Mouse (Mus musculus) large intestine, adult 2 months (tissue): ENCODE data around the gene Glra2. TPM values are rescaled to one million over a fixed set of nuclear protein-coding genes. Genes with fewer than 3 reads are reported as not detected.
"Not testable (repeated sequence)": the region's sequence is repeated elsewhere in the genome, so short reads cannot be mapped to it uniquely, and the experiment has no call there.

ENCODE experiments used
- DNase-seq: peaks from one replicate; pipeline ENCODE4 v3.0.0-alpha.2; 2012; ENCODE audit warnings: low read depth, low spot score
- WGBS: fragments of 180-500 bp; shearing (Covaris S2); methylation state at CpG from one replicate; pipeline ENCODE4 v1.1.7; 2018; 5-methylcytosine and 5-hydroxymethylcytosine counted together
- polyA plus RNA-seq: library from polyadenylated mRNA; depleted of rRNA; stranded (reverse); fragments of >200 nt; gene quantifications from 2 replicates; pipeline ENCODE4 v1.2.3, GENCODE M21; 2012; rRNA removed

Gene Glra2
- not detected in 2 replicates for polyA plus RNA-seq

DNA sequence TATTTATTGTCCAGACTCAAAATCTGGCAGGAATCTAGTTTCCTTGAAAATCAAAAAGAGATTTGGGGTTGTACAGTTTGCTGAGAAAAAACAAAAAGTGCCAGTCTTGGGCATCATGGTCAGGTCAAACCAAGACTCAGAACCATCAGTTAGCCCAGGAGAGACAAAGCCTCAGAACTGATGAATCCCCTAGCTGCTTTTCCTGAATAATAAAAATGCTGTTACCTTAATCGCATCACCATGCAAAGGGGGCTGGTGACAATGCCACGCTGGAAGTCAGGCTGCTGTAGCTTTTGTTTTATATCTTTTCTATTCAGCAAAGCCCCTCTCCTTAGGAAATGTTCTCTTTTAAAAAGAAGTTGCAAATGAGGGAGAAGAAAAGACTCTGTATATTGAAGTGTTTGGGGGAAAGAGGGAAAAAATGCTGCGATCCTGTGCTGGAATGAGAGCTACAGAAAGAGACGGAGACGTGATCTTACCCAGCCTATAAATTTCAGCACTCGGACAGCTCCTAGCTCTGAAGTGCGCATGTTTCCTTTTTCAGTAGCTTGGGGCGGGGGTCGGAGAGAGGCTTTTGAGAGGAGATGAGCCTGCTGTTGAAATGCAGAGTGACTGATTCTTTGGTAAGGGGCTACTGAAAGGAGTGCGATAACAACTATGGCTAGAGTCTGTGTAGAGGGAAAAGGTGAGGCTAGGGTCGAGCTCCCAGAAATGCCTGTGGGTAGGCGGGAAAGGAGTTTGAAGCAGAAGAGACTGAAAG is at the start of gene Glra2:
Gene Glra2 (minus strand): TSS at position 455 of the 760 bp plus-strand sequence.
- DNase-seq, result no peak
- 18% methylated on average over 12 of the region's 12 CpGs for WGBS

- DNase-seq, result no peak
Measured at GRCm38 (mm10) chrX:165362798-165363197, 35.6 kb upstream of the Glra2 start.

GRCm38 (mm10) chrX:165344611-165345010 is 17.4 kb upstream of the Glra2 start:
- 85% methylated on average over 5 of the region's 5 CpGs for WGBS
- DNase-seq, result no peak

More at GRCm38 (mm10) chrX:165362798-165363197, 35.6 kb upstream of the Glra2 start:
- WGBS, result 56% methylated on average over 1 of the region's 1 CpGs

DNA sequence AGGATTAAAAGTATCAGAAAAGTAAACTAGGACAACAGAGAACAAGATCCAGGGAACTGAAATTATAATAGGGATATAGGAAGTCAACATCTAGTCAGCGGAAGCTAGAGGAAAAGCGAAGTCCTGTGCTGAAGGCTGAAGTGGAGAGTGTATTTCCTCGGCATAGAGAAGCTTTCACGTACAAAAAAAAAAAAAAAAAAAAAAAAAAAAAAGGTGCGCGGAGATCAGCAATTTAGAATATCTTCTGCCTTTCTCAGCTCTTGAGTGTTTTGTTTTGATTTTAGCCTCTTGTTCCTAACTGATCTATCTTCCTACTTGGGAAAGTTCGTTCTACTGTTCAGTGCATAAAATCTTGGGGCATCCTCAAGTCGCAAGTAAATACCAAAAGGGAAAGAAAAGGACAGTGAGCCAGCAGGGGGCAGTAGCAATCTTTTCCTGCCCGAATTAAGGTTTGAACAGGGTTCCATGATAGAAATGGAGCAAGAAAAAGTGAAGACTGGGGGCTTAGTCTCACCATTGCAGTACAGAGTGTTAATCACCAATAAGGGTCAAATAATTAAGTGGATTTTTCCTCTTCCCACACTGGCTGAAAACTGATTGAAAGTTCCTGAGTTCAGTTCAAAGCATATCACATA is 623 bp upstream of the Glra2 start:
- 10% methylated on average over 9 of the region's 9 CpGs for WGBS
- no peak for DNase-seq

- WGBS, result 40% methylated on average over 1 of the region's 1 CpGs
- no peak for DNase-seq
Measured at GRCm38 (mm10) chrX:165193550-165193949, 133.6 kb downstream of the Glra2 start.

- WGBS, result 43% methylated on average over 1 of the region's 1 CpGs
- DNase-seq, result no peak
Measured at GRCm38 (mm10) chrX:165191170-165191569, 136.0 kb downstream of the Glra2 start.

DNA sequence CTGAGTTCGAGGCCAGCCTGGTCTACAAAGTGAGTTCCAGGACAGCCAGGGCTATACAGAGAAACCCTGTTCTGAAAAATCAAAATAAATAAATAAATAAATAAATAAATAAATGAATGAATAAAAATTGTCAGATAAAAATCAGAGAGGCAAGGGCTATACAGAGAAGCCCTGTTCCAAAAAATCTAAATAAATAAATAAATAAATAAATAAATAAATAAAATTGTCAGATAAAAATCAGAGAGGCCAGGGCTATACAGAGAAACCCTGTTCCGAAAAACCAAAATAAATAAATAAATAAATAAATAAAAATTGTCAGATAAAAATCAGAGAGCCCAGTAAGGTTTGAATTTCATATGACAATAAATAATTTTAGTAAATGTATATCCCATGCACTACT is 144.2 kb downstream of the Glra2 start:
- 93% methylated on average over 2 of the region's 2 CpGs for WGBS
- not testable (repeated sequence) for DNase-seq

- WGBS, result 78% methylated on average over 1 of the region's 1 CpGs
- DNase-seq, result no peak
Measured at GRCm38 (mm10) chrX:165156549-165156948, 170.6 kb downstream of the Glra2 start.

- 77% methylated on average over 1 of the region's 1 CpGs for WGBS
- DNase-seq, result no peak
Measured at GRCm38 (mm10) chrX:165104171-165104570, 223.0 kb downstream of the Glra2 start.
